Mouse (Mus musculus): ENCODE data around the gene Lias. TPM values are rescaled to one million over a fixed set of nuclear protein-coding genes. Genes with fewer than 3 reads are reported as not detected.

Gene Lias
- total and polyA plus RNA-seq, 3 experiments = 47.1 to 55.3 TPM; not detected in 1

DNA sequence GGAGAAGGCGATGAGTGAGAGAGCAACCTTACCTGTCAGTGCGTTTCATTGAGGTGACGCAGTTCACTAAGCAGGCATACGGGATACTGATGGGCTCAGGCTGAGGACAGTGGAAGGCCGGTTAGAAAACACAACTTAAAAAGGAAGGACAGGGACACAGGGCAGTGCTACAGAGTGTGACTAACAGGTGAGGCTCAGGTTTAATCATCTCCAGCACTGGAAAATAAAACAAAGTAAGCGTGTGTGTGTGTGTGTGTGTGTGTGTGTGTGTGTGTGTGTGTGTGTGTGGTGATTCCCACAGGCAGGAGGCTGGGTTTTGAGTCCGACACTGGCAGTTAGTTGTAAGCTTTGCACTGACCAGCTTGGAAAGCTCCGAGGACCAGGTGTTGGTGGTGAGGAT lies 31.5 kb downstream of the Lias start:
- TF ChIP-seq HCFC1 (IDR thresholded peaks at IDR 0.05; ENCODE audit: low read depth, low read length) (no peak), NELFE (IDR thresholded peaks at IDR 0.05; ENCODE audit: low read depth, low read length) (no peak), ZMIZ1 (IDR thresholded peaks at IDR 0.05; ENCODE audit: low read depth, low read length) (no peak), KAT2A (conservative IDR thresholded peaks at IDR 0.05; ENCODE audit: low read depth, low read length) (no peak), ZNF384 (IDR thresholded peaks at IDR 0.05; ENCODE audit: low read depth, low read length) (no peak), RAD21 (IDR thresholded peaks at IDR 0.05; ENCODE audit: low read depth, low read length) (no peak)
- H3K79me2 ChIP-seq (ENCODE audit: control insufficient read depth, insufficient read depth, low read length, poor library complexity) = no peaks in the 10 kb centered on the region
- H3K27ac ChIP-seq (ENCODE audit: control insufficient read depth, low read depth, low read length) = no peak overlapping the region
- no peak overlapping the region for H3K4me3 ChIP-seq (ENCODE audit: control insufficient read depth in 1 of 2, insufficient read depth in 1 of 2, low read depth in 2 of 2, low read length in 2 of 2)
- DNase-seq (ENCODE audit: low read depth, low spot score) = no peak
- H3K4me1 ChIP-seq (ENCODE audit: control insufficient read depth in 1 of 2, insufficient read depth in 2 of 2, low read length in 2 of 2) = peaks cover 0 to 4% of the 10 kb centered on the region in 2 experiments; a peak in 2 of 4 replicates
- H3K9me3 ChIP-seq (replicated peaks; ENCODE audit: insufficient read depth, low read length) = no peaks in the 10 kb centered on the region
- no peak overlapping the region for H3K9ac ChIP-seq (ENCODE audit: control insufficient read depth, low read depth, low read length, poor library complexity, severe bottlenecking)
- no peaks in the 10 kb centered on the region for H3K27me3 ChIP-seq (ENCODE audit: control insufficient read depth in 1 of 2, insufficient read depth in 2 of 2, low read length in 2 of 2)
- peaks cover 0 to 11% of the 10 kb centered on the region in 2 experiments; a peak in 2 of 4 replicates for H3K36me3 ChIP-seq (ENCODE audit: control insufficient read depth in 1 of 2, insufficient read depth in 2 of 2, low read length in 2 of 2)

DNA sequence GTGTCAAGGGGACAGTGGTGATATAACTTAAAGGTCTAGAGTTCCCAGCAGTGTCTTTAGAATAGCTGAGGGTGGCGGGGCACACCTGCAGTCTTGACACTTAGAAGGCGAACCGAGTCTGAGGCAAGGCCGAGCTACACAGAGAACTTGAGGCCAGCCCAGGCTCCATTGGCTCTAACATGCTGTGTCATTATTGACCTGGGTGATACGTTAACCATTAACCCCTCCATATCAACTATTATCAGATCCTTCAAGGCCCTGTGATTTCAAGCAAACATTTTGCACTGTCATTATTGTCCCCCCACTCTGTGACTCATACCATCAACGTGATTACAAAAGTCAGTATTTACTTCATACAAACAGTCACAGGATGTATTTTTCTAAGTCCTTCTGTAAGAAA lies 32.9 kb downstream of the Lias start:
- DNase-seq (ENCODE audit: low read depth, low spot score) = peak; percentile 45
- no peaks in the 10 kb centered on the region for H3K9me3 ChIP-seq (replicated peaks; ENCODE audit: insufficient read depth, low read length)

DNA sequence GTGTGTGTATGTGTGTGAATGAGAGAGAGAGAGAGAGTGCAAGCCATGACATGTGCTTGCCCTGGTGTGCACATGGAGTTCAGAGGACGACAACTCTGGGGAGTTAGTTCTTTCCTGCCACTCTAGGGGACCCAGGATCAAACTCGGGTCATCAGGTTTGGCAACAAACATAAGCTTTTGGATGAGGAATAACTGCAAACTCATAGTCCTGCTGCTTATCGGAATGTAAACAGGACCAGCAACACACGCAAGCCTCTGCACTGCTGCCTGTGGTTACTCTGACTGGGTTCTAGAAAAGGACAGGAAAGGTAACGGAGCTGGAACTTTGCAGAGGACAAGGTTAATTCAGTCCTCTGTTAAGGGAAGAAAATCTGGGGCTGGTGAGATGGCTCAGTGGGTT lies 34.0 kb downstream of the Lias start:
- no peaks in the 10 kb centered on the region for H3K79me2 ChIP-seq (ENCODE audit: control insufficient read depth, insufficient read depth, low read length, poor library complexity)
- no peak for DNase-seq (ENCODE audit: low read depth, low spot score)
- peaks cover 0 to 11% of the 10 kb centered on the region in 2 experiments; a peak in 2 of 4 replicates for H3K36me3 ChIP-seq (ENCODE audit: control insufficient read depth in 1 of 2, insufficient read depth in 2 of 2, low read length in 2 of 2)
- TF ChIP-seq ZMIZ1 (IDR thresholded peaks at IDR 0.05; ENCODE audit: low read depth, low read length) (no peak), RAD21 (IDR thresholded peaks at IDR 0.05; ENCODE audit: low read depth, low read length) (no peak), MYB (IDR thresholded peaks at IDR 0.05; ENCODE audit: low read depth, low read length) (no peak), ETS1 (IDR thresholded peaks at IDR 0.05; ENCODE audit: low read depth, low read length) (no peak), SIN3A (IDR thresholded peaks at IDR 0.05; ENCODE audit: low read length) (no peak), USF1 (IDR thresholded peaks at IDR 0.05; ENCODE audit: low read depth, low read length) (no peak), HCFC1 (IDR thresholded peaks at IDR 0.05; ENCODE audit: low read depth, low read length) (no peak), RCOR1 (IDR thresholded peaks at IDR 0.05; ENCODE audit: low read depth, low read length) (no peak), NRF1 (IDR thresholded peaks at IDR 0.05; ENCODE audit: insufficient read depth, low read depth, low read length, poor library complexity, severe bottlenecking) (no peak), POLR2AphosphoS2 (IDR thresholded peaks at IDR 0.05; ENCODE audit: low read length) (no peak), POLR2A (IDR thresholded peaks at IDR 0.05; ENCODE audit: control insufficient read depth in 1 of 2, insufficient read depth in 1 of 2, low read depth in 1 of 2, low read length in 2 of 2, poor library complexity in 1 of 2) (no peak), NELFE (IDR thresholded peaks at IDR 0.05; ENCODE audit: low read depth, low read length) (no peak), MAX (IDR thresholded peaks at IDR 0.05; ENCODE audit: low read length) (no peak), GABPA (IDR thresholded peaks at IDR 0.05; ENCODE audit: low read depth, low read length) (no peak), EP300 (IDR thresholded peaks at IDR 0.05; ENCODE audit: low read depth in 1 of 2, low read length in 2 of 2) (no peak), TBP (IDR thresholded peaks at IDR 0.05; ENCODE audit: low read depth, low read length) (no peak), SMC3 (IDR thresholded peaks at IDR 0.05; ENCODE audit: low read depth, low read length) (no peak)
- peaks cover 0 to 4% of the 10 kb centered on the region in 2 experiments; a peak in 1 of 4 replicates for H3K4me1 ChIP-seq (ENCODE audit: control insufficient read depth in 1 of 2, insufficient read depth in 2 of 2, low read length in 2 of 2)
- H3K27me3 ChIP-seq (ENCODE audit: control insufficient read depth in 1 of 2, insufficient read depth in 2 of 2, low read length in 2 of 2) = no peaks in the 10 kb centered on the region
- H3K4me3 ChIP-seq (ENCODE audit: control insufficient read depth in 1 of 2, insufficient read depth in 1 of 2, low read depth in 2 of 2, low read length in 2 of 2) = no peak overlapping the region
- no peak overlapping the region for H3K27ac ChIP-seq (ENCODE audit: control insufficient read depth, low read depth, low read length)
- H3K9me3 ChIP-seq (replicated peaks; ENCODE audit: insufficient read depth, low read length) = no peaks in the 10 kb centered on the region
- no peak overlapping the region for H3K9ac ChIP-seq (ENCODE audit: control insufficient read depth, low read depth, low read length, poor library complexity, severe bottlenecking)

More for the DNA sequence above, 32.9 kb downstream of the Lias start:
- no peaks in the 10 kb centered on the region for H3K27me3 ChIP-seq (ENCODE audit: control insufficient read depth in 1 of 2, insufficient read depth in 2 of 2, low read length in 2 of 2)
- H3K9ac ChIP-seq (ENCODE audit: control insufficient read depth, low read depth, low read length, poor library complexity, severe bottlenecking) = no peak overlapping the region
- peaks cover 0 to 11% of the 10 kb centered on the region in 2 experiments; a peak in 2 of 4 replicates for H3K36me3 ChIP-seq (ENCODE audit: control insufficient read depth in 1 of 2, insufficient read depth in 2 of 2, low read length in 2 of 2)
- H3K27ac ChIP-seq (ENCODE audit: control insufficient read depth, low read depth, low read length) = no peak overlapping the region; the same call in 1 of the 2 replicates
- TF ChIP-seq EP300 (IDR thresholded peaks at IDR 0.05; ENCODE audit: low read depth in 1 of 2, low read length in 2 of 2) (peak in 1 of 2 experiments; percentile 41; a peak in 1 of 4 replicates), RCOR1 (IDR thresholded peaks at IDR 0.05; ENCODE audit: low read depth, low read length) (0 out of 2 replicates have a peak, but pooled peaks have one; percentile 42), POLR2AphosphoS2 (IDR thresholded peaks at IDR 0.05; ENCODE audit: low read length) (no peak), MAX (IDR thresholded peaks at IDR 0.05; ENCODE audit: low read length) (no peak)
- peaks cover 0 to 4% of the 10 kb centered on the region in 2 experiments; a peak in 1 of 4 replicates for H3K4me1 ChIP-seq (ENCODE audit: control insufficient read depth in 1 of 2, insufficient read depth in 2 of 2, low read length in 2 of 2)
- no peak overlapping the region for H3K4me3 ChIP-seq (ENCODE audit: control insufficient read depth in 1 of 2, insufficient read depth in 1 of 2, low read depth in 2 of 2, low read length in 2 of 2)
- no peaks in the 10 kb centered on the region for H3K79me2 ChIP-seq (ENCODE audit: control insufficient read depth, insufficient read depth, low read length, poor library complexity)

All from MEL (cell line).